Mouse (Mus musculus): Measurements from ENCODE around the gene Rbpj. TPM values are rescaled to one million over a fixed set of nuclear protein-coding genes. Genes with fewer than 3 reads are reported as not detected.

Gene Rbpj
- polyA plus RNA-seq, 1 experiment: 5.2 TPM

GRCm38 (mm10) chr5:53683916-53684315 lies 218.0 kb downstream of the Rbpj start:
- H3K27me3 ChIP-seq (ENCODE audit: control insufficient read depth, insufficient read depth, low read length): no peaks in the 10 kb centered on the region
- no peak overlapping the region for H3K27ac ChIP-seq (ENCODE audit: insufficient read depth, low read depth, low read length)
- no peak overlapping the region for H3K4me3 ChIP-seq (ENCODE audit: low read depth, low read length)
- no peaks in the 10 kb centered on the region for H3K4me1 ChIP-seq (ENCODE audit: control insufficient read depth, insufficient read depth, insufficient read length, low read length)
- 27% methylated on average over 3 of the region's 3 CpGs for WGBS
- no peaks in the 10 kb centered on the region for H3K36me3 ChIP-seq (ENCODE audit: control insufficient read depth, insufficient read depth, low read length)
- TF ChIP-seq CTCF (IDR thresholded peaks at IDR 0.05; ENCODE audit: extremely low read depth, insufficient read length, insufficient replicate concordance, low read depth, low read length): no peak
- TF ChIP-seq POLR2A (IDR thresholded peaks at IDR 0.05; ENCODE audit: low read depth, low read length): no peak

- Histone ChIP-seq H3K4me1 (ENCODE audit: control insufficient read depth, insufficient read depth, insufficient read length, low read length) (no peaks in the 10 kb centered on the region), H3K36me3 (ENCODE audit: control insufficient read depth, insufficient read depth, low read length) (no peaks in the 10 kb centered on the region), H3K27me3 (ENCODE audit: control insufficient read depth, insufficient read depth, low read length) (no peaks in the 10 kb centered on the region), H3K4me3 (ENCODE audit: low read depth, low read length) (no peak overlapping the region), H3K27ac (ENCODE audit: insufficient read depth, low read depth, low read length) (no peak overlapping the region)
- WGBS: 38% methylated on average over 1 of the region's 1 CpGs
- no peak for TF ChIP-seq POLR2A (IDR thresholded peaks at IDR 0.05; ENCODE audit: low read depth, low read length)
- no peak for TF ChIP-seq CTCF (IDR thresholded peaks at IDR 0.05; ENCODE audit: extremely low read depth, insufficient read length, insufficient replicate concordance, low read depth, low read length)
Observed at GRCm38 (mm10) chr5:53684417-53684816, 218.5 kb downstream of the Rbpj start.

- TF ChIP-seq POLR2A (IDR thresholded peaks at IDR 0.05; ENCODE audit: low read depth, low read length): no peak
- TF ChIP-seq CTCF (IDR thresholded peaks at IDR 0.05; ENCODE audit: extremely low read depth, insufficient read length, insufficient replicate concordance, low read depth, low read length): no peak
- Histone ChIP-seq H3K36me3 (ENCODE audit: control insufficient read depth, insufficient read depth, low read length) (no peaks in the 10 kb centered on the region), H3K27ac (ENCODE audit: insufficient read depth, low read depth, low read length) (no peak overlapping the region), H3K4me3 (ENCODE audit: low read depth, low read length) (no peak overlapping the region), H3K4me1 (ENCODE audit: control insufficient read depth, insufficient read depth, insufficient read length, low read length) (no peaks in the 10 kb centered on the region), H3K27me3 (ENCODE audit: control insufficient read depth, insufficient read depth, low read length) (no peaks in the 10 kb centered on the region)
- 73% methylated on average over 4 of the region's 4 CpGs for WGBS
Observed at GRCm38 (mm10) chr5:53685623-53686022, 219.7 kb downstream of the Rbpj start.

- Histone ChIP-seq H3K4me1 (ENCODE audit: control insufficient read depth, insufficient read depth, insufficient read length, low read length) (no peaks in the 10 kb centered on the region), H3K27me3 (ENCODE audit: control insufficient read depth, insufficient read depth, low read length) (no peaks in the 10 kb centered on the region), H3K36me3 (ENCODE audit: control insufficient read depth, insufficient read depth, low read length) (no peaks in the 10 kb centered on the region), H3K27ac (ENCODE audit: insufficient read depth, low read depth, low read length) (no peak overlapping the region), H3K4me3 (ENCODE audit: low read depth, low read length) (no peak overlapping the region)
- TF ChIP-seq POLR2A (IDR thresholded peaks at IDR 0.05; ENCODE audit: low read depth, low read length) (no peak), CTCF (IDR thresholded peaks at IDR 0.05; ENCODE audit: extremely low read depth, insufficient read length, insufficient replicate concordance, low read depth, low read length) (no peak)
- WGBS: 70% methylated on average over 2 of the region's 2 CpGs
Observed at GRCm38 (mm10) chr5:53686379-53686778, 220.4 kb downstream of the Rbpj start.

- Histone ChIP-seq H3K36me3 (ENCODE audit: control insufficient read depth, insufficient read depth, low read length) (no peaks in the 10 kb centered on the region), H3K4me1 (ENCODE audit: control insufficient read depth, insufficient read depth, insufficient read length, low read length) (no peaks in the 10 kb centered on the region), H3K4me3 (ENCODE audit: low read depth, low read length) (no peak overlapping the region), H3K27me3 (ENCODE audit: control insufficient read depth, insufficient read depth, low read length) (no peaks in the 10 kb centered on the region), H3K27ac (ENCODE audit: insufficient read depth, low read depth, low read length) (no peak overlapping the region)
- TF ChIP-seq POLR2A (IDR thresholded peaks at IDR 0.05; ENCODE audit: low read depth, low read length) (no peak), CTCF (IDR thresholded peaks at IDR 0.05; ENCODE audit: extremely low read depth, insufficient read length, insufficient replicate concordance, low read depth, low read length) (no peak)
- 72% methylated on average over 7 of the region's 7 CpGs for WGBS
Observed at GRCm38 (mm10) chr5:53688326-53688725, 222.4 kb downstream of the Rbpj start.

- Histone ChIP-seq H3K36me3 (ENCODE audit: control insufficient read depth, insufficient read depth, low read length) (no peaks in the 10 kb centered on the region), H3K27ac (ENCODE audit: insufficient read depth, low read depth, low read length) (no peak overlapping the region), H3K4me1 (ENCODE audit: control insufficient read depth, insufficient read depth, insufficient read length, low read length) (no peaks in the 10 kb centered on the region), H3K4me3 (ENCODE audit: low read depth, low read length) (no peak overlapping the region), H3K27me3 (ENCODE audit: control insufficient read depth, insufficient read depth, low read length) (no peaks in the 10 kb centered on the region)
- WGBS: 61% methylated on average over 3 of the region's 3 CpGs
- TF ChIP-seq POLR2A (IDR thresholded peaks at IDR 0.05; ENCODE audit: low read depth, low read length): no peak
- TF ChIP-seq CTCF (IDR thresholded peaks at IDR 0.05; ENCODE audit: extremely low read depth, insufficient read length, insufficient replicate concordance, low read depth, low read length): no peak
Observed at GRCm38 (mm10) chr5:53691577-53691976, 225.6 kb downstream of the Rbpj start.

- Histone ChIP-seq H3K27ac (ENCODE audit: insufficient read depth, low read depth, low read length) (no peak overlapping the region), H3K36me3 (ENCODE audit: control insufficient read depth, insufficient read depth, low read length) (no peaks in the 10 kb centered on the region), H3K4me1 (ENCODE audit: control insufficient read depth, insufficient read depth, insufficient read length, low read length) (no peaks in the 10 kb centered on the region), H3K27me3 (ENCODE audit: control insufficient read depth, insufficient read depth, low read length) (no peaks in the 10 kb centered on the region), H3K4me3 (ENCODE audit: low read depth, low read length) (no peak overlapping the region)
- TF ChIP-seq CTCF (IDR thresholded peaks at IDR 0.05; ENCODE audit: extremely low read depth, insufficient read length, insufficient replicate concordance, low read depth, low read length) (no peak), POLR2A (IDR thresholded peaks at IDR 0.05; ENCODE audit: low read depth, low read length) (no peak)
- 73% methylated on average over 8 of the region's 8 CpGs for WGBS
Observed at GRCm38 (mm10) chr5:53692100-53692499, 226.1 kb downstream of the Rbpj start.

- Histone ChIP-seq H3K4me3 (ENCODE audit: low read depth, low read length) (no peak overlapping the region), H3K36me3 (ENCODE audit: control insufficient read depth, insufficient read depth, low read length) (no peaks in the 10 kb centered on the region), H3K4me1 (ENCODE audit: control insufficient read depth, insufficient read depth, insufficient read length, low read length) (no peaks in the 10 kb centered on the region), H3K27ac (ENCODE audit: insufficient read depth, low read depth, low read length) (no peak overlapping the region), H3K27me3 (ENCODE audit: control insufficient read depth, insufficient read depth, low read length) (no peaks in the 10 kb centered on the region)
- no peak for TF ChIP-seq POLR2A (IDR thresholded peaks at IDR 0.05; ENCODE audit: low read depth, low read length)
- no peak for TF ChIP-seq CTCF (IDR thresholded peaks at IDR 0.05; ENCODE audit: extremely low read depth, insufficient read length, insufficient replicate concordance, low read depth, low read length)
- WGBS: 94% methylated on average over 1 of the region's 1 CpGs
Observed at GRCm38 (mm10) chr5:53692662-53693061, 226.7 kb downstream of the Rbpj start.

All from small intestine, adult 2 months (tissue).